8 mouse cellular contexts compared by ENCODE assay signal in genomic region chr2:31245051-31245450, GRCm38 (mm10). TPM values are rescaled to one million over a fixed set of nuclear protein-coding genes. Genes with fewer than 3 reads are reported as not detected.
A peak's percentile ranks its signal among the peaks of the same experiment; 100 is the strongest.
DNase-seq lines count a peak whose midpoint lies in the region; ATAC-seq and TF ChIP-seq lines count a peak whose summit lies in the region.

No protein-coding gene starts in this region.

- no peaks in the 10 kb centered on the region for H3K36me3 ChIP-seq in liver, adult 2 months (ENCODE audit: control insufficient read depth, insufficient read depth, low read length)
- H3K36me3 ChIP-seq in forebrain, embryonic 11.5 days (ENCODE audit: control insufficient read depth, insufficient read depth, low read length) = no peaks in the 10 kb centered on the region
- no peaks in the 10 kb centered on the region for H3K36me3 ChIP-seq in intestine, embryonic 16.5 days (ENCODE audit: control insufficient read depth, insufficient read depth, low read length)
- no peaks in the 10 kb centered on the region for H3K36me3 ChIP-seq in neural tube, embryonic 14.5 days (ENCODE audit: control insufficient read depth, insufficient read depth, low read length)

- no peaks in the 10 kb centered on the region for H3K4me1 ChIP-seq in liver, adult 2 months (ENCODE audit: control insufficient read depth, insufficient read depth, low read length)
- H3K4me1 ChIP-seq in forebrain, embryonic 11.5 days (replicated peaks; ENCODE audit: control insufficient read depth, insufficient read depth, low read length) = peaks cover 11% of the 10 kb centered on the region
- peaks cover 30% of the 10 kb centered on the region for H3K4me1 ChIP-seq in intestine, embryonic 16.5 days (ENCODE audit: control insufficient read depth, insufficient read depth, low read length)
- H3K4me1 ChIP-seq in neural tube, embryonic 14.5 days (ENCODE audit: control insufficient read depth, insufficient read depth, low read length) = peaks cover 17% of the 10 kb centered on the region

- H3K4me2 ChIP-seq in forebrain, embryonic 11.5 days (ENCODE audit: low read depth, low read length, severe bottlenecking) = peak overlapping the region; percentile 87
- H3K4me2 ChIP-seq in intestine, embryonic 16.5 days (ENCODE audit: low read depth, low read length) = peak overlapping the region; percentile 98
- peak overlapping the region; percentile 70 for H3K4me2 ChIP-seq in neural tube, embryonic 14.5 days (ENCODE audit: low read depth, low read length)

- ATAC-seq in forebrain, embryonic 11.5 days (replicated peaks; ENCODE audit: low FRiP score) = no peak
- ATAC-seq in intestine, embryonic 16.5 days = no peak
- ATAC-seq in neural tube, embryonic 14.5 days (ENCODE audit: low read depth) = 0 out of 2 replicates have a peak, but pooled peaks have one; percentile 7
- ATAC-seq in megakaryocyte progenitor cell, adult 5-6 weeks (replicated peaks; ENCODE audit: poor library complexity) = no peak
- ATAC-seq in erythroid progenitor cell, adult 5-6 weeks (replicated peaks; ENCODE audit: low FRiP score, poor library complexity, severe bottlenecking) = no peak

- H3K9me3 ChIP-seq in forebrain, embryonic 11.5 days (ENCODE audit: control insufficient read depth, low read length) = no peaks in the 10 kb centered on the region
- no peaks in the 10 kb centered on the region for H3K9me3 ChIP-seq in intestine, embryonic 16.5 days (ENCODE audit: control insufficient read depth, low read length)
- H3K9me3 ChIP-seq in neural tube, embryonic 14.5 days (ENCODE audit: control insufficient read depth, low read length) = no peaks in the 10 kb centered on the region

- DNase-seq in liver, adult 2 months (ENCODE audit: extremely low read depth, low read depth, low spot score) = no peak
- no peak for DNase-seq in liver
- DNase-seq in forebrain, embryonic 11.5 days (ENCODE audit: low spot score) = no peak
- no peak for DNase-seq in layer of hippocampus, postnatal 14 days (ENCODE audit: low spot score in 2 of 2)

- H3K27me3 ChIP-seq in liver, adult 2 months (ENCODE audit: control insufficient read depth, insufficient read depth, low read length) = peaks cover 15% of the 10 kb centered on the region
- H3K27me3 ChIP-seq in forebrain, embryonic 11.5 days (ENCODE audit: control insufficient read depth, insufficient read depth, low read length) = peaks cover 6% of the 10 kb centered on the region
- no peaks in the 10 kb centered on the region; the same call in 1 of the 2 replicates for H3K27me3 ChIP-seq in intestine, embryonic 16.5 days (replicated peaks; ENCODE audit: control insufficient read depth, insufficient read depth, low read length)
- H3K27me3 ChIP-seq in neural tube, embryonic 14.5 days (ENCODE audit: control insufficient read depth, insufficient read depth, low read length) = peaks cover 4% of the 10 kb centered on the region; the same call in 1 of the 2 replicates

- no peaks in the 10 kb centered on the region for H3K79me2 ChIP-seq in liver, adult 2 months (ENCODE audit: control insufficient read depth, insufficient read depth, low read length)

- no peak for TF ChIP-seq POLR2A in liver, adult 2 months (IDR thresholded peaks at IDR 0.05; ENCODE audit: extremely low read depth, insufficient read depth, low read length)

- H3K9ac ChIP-seq in liver, adult 2 months (ENCODE audit: low read depth, low read length) = no peak overlapping the region
- H3K9ac ChIP-seq in forebrain, embryonic 11.5 days (ENCODE audit: low read length) = peak overlapping the region; percentile 97
- peak overlapping the region; percentile 82 for H3K9ac ChIP-seq in intestine, embryonic 16.5 days (ENCODE audit: low read depth, low read length)
- peak overlapping the region; percentile 97 for H3K9ac ChIP-seq in neural tube, embryonic 14.5 days (replicated peaks; ENCODE audit: low read depth, low read length)

- TF ChIP-seq CTCF in liver, adult 2 months (IDR thresholded peaks at IDR 0.05; ENCODE audit: low read depth, low read length) = no peak

- no peak overlapping the region for H3K27ac ChIP-seq in liver, adult 2 months (replicated peaks; ENCODE audit: insufficient read depth, low read depth, low read length)
- H3K27ac ChIP-seq in forebrain, embryonic 11.5 days (ENCODE audit: low read depth, low read length) = 0 out of 2 replicates have a peak overlapping the region, but pooled peaks have one; percentile 60
- H3K27ac ChIP-seq in intestine, embryonic 16.5 days (ENCODE audit: low read length) = peak overlapping the region; percentile 9; the same call in 1 of the 2 replicates
- H3K27ac ChIP-seq in neural tube, embryonic 14.5 days (ENCODE audit: low read depth, low read length) = peak overlapping the region; percentile 89

- peak overlapping the region; percentile 56; the same call in 1 of the 2 replicates for H3K4me3 ChIP-seq in liver, adult 2 months (ENCODE audit: insufficient read depth, low read depth, low read length)
- peak overlapping the region; percentile 85 for H3K4me3 ChIP-seq in forebrain, embryonic 11.5 days (ENCODE audit: low read depth, low read length)
- H3K4me3 ChIP-seq in intestine, embryonic 16.5 days (ENCODE audit: low read length) = peak overlapping the region; percentile 80
- H3K4me3 ChIP-seq in neural tube, embryonic 14.5 days (ENCODE audit: low read depth, low read length) = peak overlapping the region; percentile 72

- WGBS in liver, adult 2 months = 34% methylated on average over 5 of the region's 5 CpGs
- WGBS in forebrain, embryonic 11.5 days = 15% methylated on average over 5 of the region's 5 CpGs
- WGBS in intestine, embryonic 16.5 days = 26% methylated on average over 5 of the region's 5 CpGs
- 12% methylated on average over 5 of the region's 5 CpGs for WGBS in neural tube, embryonic 14.5 days

RNA-seq across cellular contexts. Expression of gene Ncs1, which starts 0.6 kb away (rescaled TPM):
- total RNA-seq in liver, adult 2 months (2014; rRNA removed) = 0.07 and 0.09 TPM in 2 replicates
- polyA plus RNA-seq in liver, adult 2 months (2012; rRNA removed) = 0.07 and 0.11 TPM in 2 replicates
- 65.6 and 69.2 TPM in 2 replicates for polyA plus RNA-seq in forebrain, embryonic 11.5 days (2014; fragmentation: Nextera tagmentation; extraction: Ambion mirVana)
- polyA plus RNA-seq in intestine, embryonic 16.5 days (2015; fragmentation: Nextera tagmentation; extraction: Ambion mirVana) = 18.3 and 18.7 TPM in 2 replicates
- polyA plus RNA-seq in neural tube, embryonic 14.5 days (2014; fragmentation: Nextera tagmentation; extraction: Ambion mirVana) = 201 and 209 TPM in 2 replicates
- 1.2 and 2.3 TPM in 2 replicates for total RNA-seq in megakaryocyte progenitor cell, adult 5-6 weeks (2015)
- 1.7 TPM in 2 replicates for total RNA-seq in megakaryocyte progenitor cell, adult 5-6 weeks (2017)
- 100 to 1,000 TPM; 173 to 197 TPM for total RNA-seq in layer of hippocampus, postnatal 14 days (2021)
- not detected in 2 replicates for total RNA-seq in erythroid progenitor cell, adult 5-6 weeks (2015; ENCODE audit: low replicate concordance)
- 0.39 TPM in 1 of 2 replicates, not detected in the other for total RNA-seq in erythroid progenitor cell, adult 5-6 weeks (2017; ENCODE audit: low replicate concordance)

Comparison
In these comparisons a context has a peak if more than half of its experiments do, and no peak if none do; other contexts are left out.
1. RNA of gene Ncs1, which starts 0.6 kb away (total RNA-seq): 173 to 197 TPM in layer of hippocampus, postnatal 14 days; 1.2 to 2.3 TPM in megakaryocyte progenitor cell, adult 5-6 weeks, 0.07 to 0.09 TPM in liver, adult 2 months and 0.39 TPM in erythroid progenitor cell, adult 5-6 weeks; every median in the first group is over 10 times any median in the second.
2. Peak in every context shown above with its lines, with median percentiles within 50 percentile points of each other: H3K4me3 ChIP-seq and H3K4me2 ChIP-seq.